Mouse (Mus musculus) ovary, postnatal 14 days (tissue): Measurements from ENCODE around the gene Scn1b.
A peak's percentile ranks its signal among the peaks of the same experiment; 100 is the strongest.

ENCODE experiments used
- DNase-seq: peaks from one replicate; pipeline ENCODE4 v3.0.0; 2022; ENCODE audit warnings: low spot score

Gene Scn1b

GRCm38 (mm10) chr7:31126851-31127724 lies at the start of gene Scn1b:
Scn1b (minus strand) TSS chr7:31127003.
- no peak for DNase-seq

- DNase-seq = no peak
Measured at GRCm38 (mm10) chr7:31175096-31175495, 48.3 kb upstream of the Scn1b start.

DNA sequence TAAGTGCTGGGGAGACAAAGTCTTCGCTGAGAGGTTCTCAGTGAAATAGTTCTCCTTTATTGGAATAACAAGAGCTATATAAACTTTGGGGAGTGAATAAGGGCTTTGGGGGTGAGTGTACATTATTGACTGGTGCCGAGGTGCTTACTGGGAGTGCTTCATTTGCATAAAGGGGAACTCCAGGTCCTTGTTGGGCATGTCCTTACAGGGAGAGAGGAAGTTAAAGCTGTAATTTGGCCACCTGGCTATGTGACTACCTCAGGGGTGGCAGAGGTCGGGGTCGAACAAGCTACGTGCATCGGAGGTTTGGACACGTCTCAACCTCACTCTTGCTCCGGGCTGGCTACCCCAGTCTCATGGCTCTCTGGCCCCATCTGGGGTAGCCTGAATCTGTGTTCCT lies 47.7 kb upstream of the Scn1b start:
- DNase-seq = no peak

DNA sequence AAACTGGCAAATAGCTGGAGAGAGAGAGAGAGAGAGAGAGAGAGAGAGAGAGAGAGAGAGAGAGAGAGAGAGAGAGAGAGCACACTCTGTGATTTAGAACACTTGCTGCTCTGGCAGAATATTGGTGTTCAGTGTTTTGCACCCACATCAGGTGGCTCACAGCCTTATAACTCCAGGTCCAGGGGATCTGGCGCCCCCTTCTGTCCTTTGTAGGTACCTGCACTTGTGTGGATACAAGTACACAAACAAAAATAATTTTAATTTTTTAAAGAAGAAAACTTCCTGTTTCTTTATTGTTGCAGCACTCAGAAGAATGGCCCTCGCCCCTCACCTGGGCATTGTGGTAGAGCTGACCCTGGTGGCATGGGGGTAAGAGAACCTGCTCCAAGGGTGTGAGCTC lies 45.4 kb upstream of the Scn1b start:
- DNase-seq = no peak

DNA sequence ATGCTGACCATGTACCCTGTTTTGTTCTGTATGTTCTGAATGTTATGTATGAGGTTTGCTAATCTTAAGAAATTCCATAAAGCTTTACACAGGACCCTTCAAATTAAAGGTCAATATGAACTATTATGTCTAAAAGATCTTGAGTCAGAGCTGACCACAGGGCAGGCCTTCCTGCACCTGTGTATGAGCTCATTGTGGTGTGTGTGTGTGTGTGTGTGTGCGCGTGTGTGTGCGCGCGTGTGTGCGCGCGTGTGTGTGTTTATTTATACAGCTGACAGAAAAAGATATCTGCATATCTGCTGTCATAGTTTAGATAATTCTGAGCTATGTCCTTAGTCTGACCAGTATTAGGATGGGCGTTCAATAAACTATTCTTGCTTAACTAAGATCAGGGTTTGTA lies 43.7 kb upstream of the Scn1b start:
- DNase-seq = no peak

DNA sequence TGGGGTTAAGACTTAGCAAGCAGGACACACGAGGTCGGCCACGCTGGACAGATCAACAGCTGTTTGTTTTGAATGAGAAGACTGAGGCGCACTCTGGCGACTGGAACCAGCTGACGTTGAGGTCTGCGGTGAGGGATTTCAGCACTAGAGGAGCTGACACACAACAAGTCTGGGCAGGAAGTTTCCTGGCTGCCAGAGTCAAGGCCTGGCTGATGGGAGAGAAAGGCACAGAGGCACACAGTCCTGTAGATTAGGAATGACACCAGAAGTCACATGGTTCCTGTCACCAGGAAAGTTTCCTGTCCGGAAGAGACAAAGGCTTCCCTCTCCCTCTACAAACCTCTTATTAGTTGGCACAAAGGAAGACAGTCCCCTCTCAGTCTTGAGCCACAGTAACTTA lies 41.6 kb upstream of the Scn1b start:
- no peak for DNase-seq

GRCm38 (mm10) chr7:31164748-31165147 lies 37.9 kb upstream of the Scn1b start:
- DNase-seq = no peak

DNA sequence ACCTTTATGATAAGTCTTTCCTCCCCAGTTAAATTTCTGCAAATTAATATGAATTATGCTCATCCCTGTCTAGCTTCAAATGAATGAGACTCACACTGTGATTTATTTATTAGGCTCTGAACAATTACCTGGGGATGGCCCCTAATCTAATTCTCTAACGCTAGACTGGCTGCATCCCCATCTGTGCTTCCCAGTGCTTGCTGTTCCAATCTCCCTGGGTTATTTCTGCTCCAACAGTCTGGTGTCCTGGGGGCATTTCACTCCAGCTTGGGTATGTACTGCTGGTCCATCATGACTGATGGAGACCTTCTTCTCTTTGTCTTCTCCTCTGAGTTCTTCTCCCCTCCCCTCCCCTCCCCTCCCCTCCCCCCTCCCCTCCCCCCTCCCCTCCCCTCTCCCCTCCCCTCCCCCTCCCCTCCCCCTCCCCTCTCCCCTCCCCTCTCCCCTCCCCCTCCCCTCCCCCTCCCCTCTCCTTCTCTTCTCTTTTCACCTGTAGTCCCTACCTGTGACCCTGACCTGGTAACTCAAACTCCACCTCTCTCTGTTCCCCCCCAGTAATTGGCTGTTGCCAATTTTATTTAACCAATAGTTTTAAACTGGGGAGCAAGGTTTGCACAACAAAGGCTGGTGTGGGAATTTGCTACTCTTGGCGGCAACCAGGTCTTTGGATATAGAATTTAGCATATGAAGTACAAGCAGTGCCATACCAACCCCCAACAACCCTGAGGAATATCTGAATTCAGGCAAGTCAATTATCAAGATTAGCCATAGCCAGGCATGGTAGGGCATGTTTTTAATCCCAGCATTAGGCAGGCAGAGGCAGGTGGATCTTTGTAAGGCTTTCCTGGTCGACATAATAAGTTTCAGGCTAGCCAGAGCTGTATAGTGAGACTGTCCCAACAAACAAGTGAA lies 37.1 kb upstream of the Scn1b start:
- DNase-seq = no peak

- DNase-seq = no peak
Measured at GRCm38 (mm10) chr7:31162324-31162723, 35.5 kb upstream of the Scn1b start.

- no peak for DNase-seq
Measured at GRCm38 (mm10) chr7:31161831-31162230, 35.0 kb upstream of the Scn1b start.

DNA sequence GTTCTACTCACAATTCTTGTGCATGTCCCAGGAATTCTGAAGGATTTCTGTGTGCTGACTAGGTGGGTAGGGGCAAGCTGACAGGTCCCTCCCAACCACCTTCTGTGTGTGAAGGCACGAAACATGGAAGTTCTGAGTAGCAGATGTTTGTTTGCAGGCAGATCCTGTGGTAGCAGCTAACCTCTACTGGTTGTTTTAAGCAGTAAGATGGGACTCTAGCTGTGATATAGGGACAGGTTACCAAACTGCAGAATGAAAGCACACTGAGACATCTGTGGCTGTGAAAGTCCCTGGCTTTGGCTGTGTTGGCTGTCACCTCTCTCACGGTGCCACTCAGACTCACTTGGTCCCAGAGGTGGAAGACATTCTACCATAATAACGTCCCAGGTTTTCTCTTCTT lies 34.4 kb upstream of the Scn1b start:
- DNase-seq = no peak

- DNase-seq = no peak
Measured at GRCm38 (mm10) chr7:31160763-31161162, 34.0 kb upstream of the Scn1b start.

- no peak for DNase-seq
Measured at GRCm38 (mm10) chr7:31156034-31156928, 29.5 kb upstream of the Scn1b start.

GRCm38 (mm10) chr7:31155296-31156033 lies 28.7 kb upstream of the Scn1b start, which contains the start of gene Gramd1a:
Gramd1a (minus strand) TSS chr7:31155896.
- DNase-seq = no peak

DNA sequence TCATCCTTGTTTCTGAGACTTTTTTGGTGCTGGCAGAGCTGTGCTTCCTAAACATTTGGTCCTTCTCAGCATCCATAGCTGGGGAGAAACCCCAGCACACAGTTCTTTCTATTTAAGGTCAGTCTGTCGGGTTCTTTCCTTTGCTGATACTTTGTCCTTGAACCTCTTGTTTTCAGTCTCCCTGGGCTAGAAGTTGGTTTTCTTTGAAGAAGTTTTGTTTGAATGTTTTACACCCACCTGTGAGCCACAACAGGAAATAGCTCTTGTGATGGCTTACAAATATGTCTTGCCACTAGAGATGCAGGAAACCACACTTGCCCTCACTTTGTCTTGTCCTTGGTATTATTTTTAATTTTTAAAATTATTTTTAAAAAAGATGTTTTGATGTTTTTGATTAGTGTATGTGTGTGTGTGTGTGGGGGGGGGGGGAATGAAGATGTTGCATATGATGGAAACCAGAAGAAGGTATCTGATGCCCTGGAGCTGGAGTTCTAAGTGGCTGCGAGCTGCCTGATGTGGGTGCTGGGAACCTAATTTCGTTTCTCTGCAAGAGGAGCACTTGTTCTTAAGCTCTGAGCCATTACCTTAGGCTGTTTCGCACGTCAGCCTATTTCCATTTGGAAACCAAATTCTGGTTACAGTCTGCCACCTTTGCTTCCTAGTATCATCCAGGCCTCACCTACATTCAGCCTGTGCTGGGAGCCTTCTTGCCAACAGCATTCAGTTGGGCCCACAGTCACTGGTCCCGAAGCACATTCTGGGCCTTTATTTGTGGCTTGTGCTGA lies 26.9 kb upstream of the Scn1b start:
- no peak for DNase-seq

DNA sequence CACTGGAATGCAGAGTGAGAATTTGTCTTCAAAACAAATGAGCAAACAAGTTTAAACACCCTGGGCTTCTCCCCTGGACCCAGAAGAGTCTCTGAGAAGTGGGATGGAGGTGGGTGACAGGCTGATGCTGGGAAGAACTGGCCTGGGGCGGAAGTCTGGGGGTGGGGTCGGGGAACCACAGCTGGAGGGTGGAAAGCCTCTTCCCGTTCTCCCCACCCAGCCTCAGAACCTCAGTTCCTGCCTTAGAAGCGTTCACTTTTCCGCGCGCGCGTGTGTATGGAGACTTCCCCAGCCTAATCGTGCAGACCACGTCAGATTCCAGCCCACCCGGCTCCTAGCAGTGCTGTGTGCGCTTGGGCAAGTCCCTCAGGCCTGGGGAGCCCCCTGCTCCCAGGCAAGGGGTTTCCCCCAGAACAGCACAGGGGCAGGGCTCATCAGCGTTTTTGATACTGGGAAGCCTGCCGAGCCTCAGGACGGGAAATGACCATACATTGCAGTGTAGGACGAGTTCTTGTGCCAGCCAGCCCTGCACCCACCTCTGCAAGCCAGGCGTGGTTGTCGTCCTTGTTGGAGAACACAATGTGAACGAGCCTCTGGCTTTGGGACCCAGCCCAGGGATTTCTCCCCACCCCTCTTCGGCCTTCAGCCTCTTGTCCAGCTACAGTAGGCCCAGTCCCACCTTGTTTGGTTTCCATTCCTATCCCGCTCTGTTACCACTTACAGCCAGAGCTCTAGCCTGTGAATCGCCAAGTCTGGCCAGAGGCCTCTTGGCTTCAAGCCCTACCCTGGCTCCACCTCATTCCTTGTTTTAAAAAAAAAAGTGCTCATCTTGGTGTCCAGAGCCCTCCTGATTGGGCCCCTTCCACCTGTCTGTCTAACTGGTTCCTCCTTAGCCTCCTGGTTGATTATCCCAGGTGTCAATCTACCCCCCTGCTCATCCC lies 24.8 kb upstream of the Scn1b start:
- DNase-seq = peak; percentile 49

DNA sequence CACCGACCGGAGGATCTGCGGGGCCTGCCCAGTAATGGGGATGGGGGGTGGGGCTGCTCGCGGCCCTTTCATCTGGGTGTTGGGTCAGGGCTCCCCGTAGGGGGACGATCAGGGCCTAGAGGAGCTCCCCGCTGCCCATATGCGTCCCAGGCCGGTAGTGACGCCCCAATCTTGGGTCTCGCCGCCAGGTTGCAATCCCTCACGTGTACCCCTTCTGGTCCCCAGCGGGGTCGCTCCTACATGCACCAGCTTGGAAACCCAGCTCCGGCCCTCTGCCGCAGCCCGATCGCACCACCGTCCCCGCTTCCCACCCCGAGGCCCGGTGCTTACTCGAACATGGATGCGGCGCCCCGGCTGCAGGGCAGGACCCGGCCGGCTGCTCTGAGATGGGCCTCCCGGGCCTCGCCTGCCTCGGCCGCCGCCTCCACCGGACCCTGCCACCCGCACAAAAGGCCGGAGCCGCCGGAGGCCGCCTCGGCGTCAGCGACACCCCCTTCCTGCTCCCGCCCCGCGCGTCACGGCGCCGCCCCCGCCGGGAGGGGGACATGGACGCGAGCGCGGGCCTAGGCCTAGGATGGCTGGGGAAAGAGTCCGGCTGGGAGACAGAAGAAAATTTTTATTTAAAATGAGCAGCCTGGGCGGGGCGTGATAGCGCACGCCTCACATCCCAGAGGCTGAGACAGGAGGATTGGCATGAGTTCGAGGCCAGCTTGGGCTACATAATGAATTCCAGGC lies 23.9 kb upstream of the Scn1b start:
- DNase-seq = peak; percentile 88

GRCm38 (mm10) chr7:31149751-31150565 lies 23.2 kb upstream of the Scn1b start:
- DNase-seq = no peak
